Mouse (Mus musculus) stomach, postnatal 0 days (tissue): Measurements from ENCODE around the gene Lama4.

Source experiments
- CTCF ChIP-seq: IDR thresholded peaks from 2 replicates; pipeline ENCODE4 v1.5.1; 2016; ENCODE audit warnings: antibody characterized with exemption, low read depth, mild to moderate bottlenecking, moderate library complexity
- EP300 ChIP-seq: optimal IDR thresholded peaks from 2 replicates; pipeline ENCODE3; 2016; ENCODE audit warnings: antibody characterized with exemption

GRCm38 (mm10) chr10:39133462-39134310 is 168.4 kb downstream of the Lama4 start, which contains the start of the genes Fam229b and Tube1:
- TF ChIP-seq CTCF (no peak), EP300 (no peak)
